Mouse (Mus musculus) heart, adult 11 months (tissue): ENCODE measurements around the gene Ap3s2.
A peak's percentile ranks its signal among the peaks of the same experiment; 100 is the strongest.

Experiments
- DNase-seq: peaks from one replicate; pipeline ENCODE4 v3.0.0; 2022

Gene Ap3s2

DNA sequence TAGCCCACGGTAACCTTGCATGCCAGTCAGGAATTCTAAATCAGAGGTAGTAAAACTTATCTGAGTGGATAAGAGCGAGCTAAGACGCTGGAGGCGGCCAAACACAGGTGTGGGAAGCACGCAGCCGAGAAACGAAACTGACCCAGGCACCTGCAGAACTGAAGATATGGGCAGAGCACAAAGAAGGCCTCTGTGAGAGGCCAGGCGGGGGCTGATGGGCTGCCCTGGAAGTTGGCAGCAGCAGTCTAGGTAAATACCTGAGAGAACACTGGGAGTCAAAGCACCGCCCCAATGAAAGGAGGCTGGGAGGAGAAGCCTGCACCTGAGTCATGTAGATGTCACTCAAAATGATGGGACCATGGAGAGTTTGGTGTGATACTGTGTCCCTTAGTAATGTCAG, 31.8 kb downstream of the Ap3s2 start:
- DNase-seq: no peak

DNA sequence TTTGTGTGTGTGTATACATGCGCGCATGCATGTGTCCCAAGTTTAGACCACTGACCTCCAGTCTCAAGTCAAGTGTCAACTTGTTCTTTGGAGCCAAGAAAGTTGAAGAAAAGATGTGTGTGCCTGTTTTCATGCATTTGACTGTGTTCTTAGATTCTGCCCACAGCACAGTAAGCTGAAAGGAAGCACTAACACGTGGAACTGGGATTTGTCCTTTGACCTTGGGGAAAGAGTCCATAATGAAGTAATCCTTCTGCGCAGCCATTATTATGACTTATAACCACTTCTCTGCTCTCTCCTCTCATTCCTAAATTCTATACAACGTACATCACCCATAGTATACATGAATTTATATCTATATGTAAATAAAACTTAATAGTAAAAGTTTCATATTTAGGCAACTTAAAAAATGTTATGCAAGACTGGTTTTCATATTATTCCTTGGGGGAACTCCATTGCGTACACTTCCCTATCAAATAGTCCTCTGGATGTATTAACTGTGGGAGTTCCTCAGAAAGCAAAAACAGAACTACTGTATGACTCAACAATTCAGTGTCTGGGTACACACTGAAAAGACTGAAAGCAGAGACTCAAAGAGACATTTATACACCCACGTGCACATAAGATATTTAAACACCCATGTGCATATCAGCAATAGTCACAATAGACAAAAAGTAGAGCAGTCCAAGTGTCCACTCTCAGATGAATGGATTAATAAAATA, 36.7 kb downstream of the Ap3s2 start:
- DNase-seq: no peak

DNA sequence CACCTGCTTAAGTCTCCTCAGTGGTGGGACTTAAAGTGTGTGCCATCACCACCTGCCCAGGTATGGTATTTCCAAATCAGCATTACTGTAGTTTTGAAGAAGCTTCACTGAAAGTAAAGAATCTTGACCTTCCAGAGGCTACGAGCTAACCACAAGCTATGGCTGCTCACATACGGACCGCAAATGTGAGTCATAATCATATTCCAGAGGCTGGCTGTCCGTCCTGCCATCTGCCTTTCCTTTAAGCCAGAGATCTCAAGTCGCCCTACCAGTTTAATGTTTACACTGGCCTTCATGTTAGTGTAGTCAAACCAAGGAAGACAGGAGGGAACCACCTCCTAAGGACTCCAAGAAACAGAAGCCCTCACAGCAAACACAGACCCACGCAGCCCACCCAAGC, 38.5 kb downstream of the Ap3s2 start:
- no peak for DNase-seq

DNA sequence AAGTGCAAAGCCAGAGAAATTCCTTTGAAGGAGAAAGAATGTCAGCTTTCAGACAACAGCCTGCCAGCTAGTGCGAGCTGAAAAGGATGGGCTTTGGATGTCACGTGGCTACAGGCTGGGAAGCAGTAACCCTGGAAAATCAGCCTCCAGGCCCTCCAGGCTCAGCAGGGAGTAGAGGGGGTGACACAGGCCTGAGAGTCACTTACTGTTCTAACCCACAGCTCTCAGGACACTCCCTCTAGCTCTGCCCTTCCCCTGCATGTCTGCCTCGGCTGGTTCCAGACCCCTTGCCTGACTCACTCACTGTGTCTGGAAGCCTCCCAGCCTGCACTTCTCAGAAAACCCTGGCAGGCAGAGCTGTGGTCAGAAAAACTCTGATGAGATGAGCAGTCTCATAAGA, 39.5 kb downstream of the Ap3s2 start:
- peak; percentile 96 for DNase-seq

DNA sequence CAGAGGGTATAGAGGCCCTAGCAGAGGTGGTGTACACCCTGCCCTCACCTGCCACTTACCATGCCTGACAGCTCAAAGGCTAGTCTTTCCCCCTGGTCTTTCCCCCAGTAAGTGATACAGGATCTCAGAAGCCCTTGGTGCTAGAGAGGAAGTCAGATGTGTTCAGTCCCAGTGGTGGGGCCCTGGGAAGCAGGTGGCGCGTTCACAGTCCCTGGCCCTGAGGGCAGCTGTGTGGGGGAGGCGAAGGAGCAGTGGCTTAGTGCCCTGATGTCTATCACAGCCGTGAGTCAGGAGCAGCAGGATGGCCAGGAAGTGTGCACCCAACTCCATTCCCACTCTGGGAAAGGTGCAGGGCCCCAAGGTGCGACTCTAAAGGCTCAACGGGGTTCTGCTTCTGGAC, 40.4 kb downstream of the Ap3s2 start:
- DNase-seq: no peak

DNA sequence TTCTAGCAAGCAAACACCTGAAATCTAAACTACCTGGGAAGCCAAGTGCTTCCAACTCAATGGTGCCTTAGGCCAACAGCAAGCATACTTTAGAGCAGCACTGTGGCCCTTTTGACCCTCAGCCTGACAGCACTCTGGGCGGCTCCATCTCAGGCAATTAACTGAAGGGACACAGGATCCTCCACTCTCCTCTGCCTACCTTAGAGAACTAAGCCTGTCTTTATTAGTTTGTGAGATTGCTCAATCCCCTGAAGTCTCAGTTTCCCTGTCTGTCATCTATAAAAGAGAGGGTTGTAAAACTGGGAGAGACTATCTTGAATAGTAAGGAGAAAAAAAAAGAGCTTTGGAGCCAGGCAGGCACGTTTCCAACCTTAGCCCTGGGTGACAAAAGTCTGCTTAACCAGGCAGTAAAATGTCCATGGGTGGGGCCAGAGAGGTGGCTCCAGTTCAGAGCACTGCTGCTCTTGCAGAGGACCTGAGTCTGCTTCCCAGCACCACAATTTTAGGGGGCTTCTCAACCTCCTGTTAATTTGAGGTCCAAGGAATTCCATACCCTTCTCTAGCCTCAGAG, 41.9 kb downstream of the Ap3s2 start:
- no peak for DNase-seq

DNA sequence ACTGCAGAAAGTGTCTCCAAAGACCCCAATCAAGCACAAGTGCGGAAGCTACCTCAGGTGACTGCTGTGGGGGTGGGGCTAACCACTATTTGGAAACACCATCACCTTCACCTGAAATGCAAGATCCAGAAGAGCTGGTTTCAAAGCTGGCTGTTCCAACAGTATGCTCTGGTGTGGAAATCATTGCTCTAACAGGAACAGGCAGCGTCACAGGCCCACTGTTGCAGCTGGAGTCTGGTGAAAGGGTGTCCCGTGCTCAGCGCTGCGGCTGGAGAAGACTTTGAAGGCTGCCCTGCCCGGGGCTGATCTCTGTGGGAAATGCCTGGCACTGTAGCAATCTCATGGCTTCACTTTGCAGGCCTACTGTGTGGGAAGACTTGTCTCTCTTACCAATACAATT, 47.0 kb downstream of the Ap3s2 start:
- DNase-seq: no peak

DNA sequence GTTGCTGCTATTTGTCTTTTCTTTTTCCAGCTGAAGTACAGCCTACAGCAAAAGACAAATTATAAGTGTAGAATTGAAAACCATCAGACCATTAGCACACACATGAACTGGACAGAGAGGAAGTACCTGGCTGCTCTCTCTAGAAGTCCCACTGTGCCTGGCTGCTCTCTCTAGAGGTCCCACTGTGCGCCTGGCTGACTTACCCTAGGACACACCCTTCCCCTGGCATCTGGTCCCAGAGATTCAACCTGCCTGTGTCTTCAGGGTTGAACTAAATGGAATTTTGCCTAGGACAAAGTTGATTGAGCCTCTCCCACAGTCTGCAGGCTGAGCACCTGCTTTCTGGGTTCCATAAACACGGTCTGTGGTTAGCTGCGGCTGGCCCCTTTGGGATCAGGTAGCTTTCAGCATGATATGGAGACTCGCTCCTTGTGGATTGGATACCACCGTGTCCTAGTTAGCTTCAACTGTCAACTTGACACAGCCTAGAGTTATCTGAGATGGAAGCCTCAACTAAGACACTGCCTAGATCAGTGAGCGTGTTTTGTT, 48.6 kb downstream of the Ap3s2 start:
- DNase-seq: no peak

DNA sequence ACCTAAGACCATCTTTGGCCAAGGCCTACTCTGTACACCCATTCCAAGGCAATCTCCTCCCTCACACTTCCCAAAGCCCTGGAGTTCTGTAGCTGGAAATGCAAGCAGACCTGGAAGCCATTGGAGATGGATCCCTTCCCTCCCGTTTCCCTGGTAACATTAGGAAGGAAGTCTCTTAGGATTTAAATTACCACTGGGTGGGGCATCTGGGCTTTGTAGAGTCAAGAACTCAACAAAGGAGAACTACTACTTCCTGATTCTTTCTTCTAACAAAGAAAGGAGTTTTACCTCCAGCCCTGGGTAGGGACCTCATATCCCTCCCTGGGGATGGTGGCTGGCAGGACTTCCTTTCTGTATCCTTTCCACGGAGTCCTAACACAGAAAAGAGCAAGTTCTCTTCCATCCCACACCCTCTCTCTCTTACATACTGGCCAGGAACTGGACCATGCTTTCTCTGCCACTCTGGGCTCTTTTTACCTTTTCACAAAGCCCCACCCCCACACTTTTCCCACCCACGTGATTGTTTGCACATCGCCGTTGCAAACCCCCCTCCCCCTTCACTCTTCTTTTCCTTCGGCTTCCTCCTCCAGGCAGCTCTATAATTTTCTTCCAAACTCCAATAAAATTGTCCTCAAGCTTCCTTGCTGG, 51.3 kb downstream of the Ap3s2 start:
- DNase-seq: no peak

DNA sequence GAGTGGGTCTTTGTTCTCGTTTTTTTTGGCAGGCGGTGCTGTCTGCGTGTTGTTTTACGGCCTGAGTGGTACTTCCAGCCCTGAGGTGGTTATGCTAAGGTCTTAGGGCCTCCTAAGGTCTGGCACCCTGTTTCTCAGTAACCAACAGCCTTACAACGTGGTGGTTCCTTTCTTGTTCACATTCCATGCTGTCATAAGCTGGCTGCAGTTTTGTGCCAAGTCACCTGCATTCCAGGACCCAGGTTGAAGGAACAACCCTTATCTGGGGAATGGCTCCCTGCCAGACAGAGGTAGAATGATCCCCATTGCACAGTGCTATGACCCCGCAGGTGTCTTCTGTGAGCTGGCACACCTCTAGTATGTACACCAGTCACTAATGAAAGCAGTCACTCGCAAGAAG, 52.0 kb downstream of the Ap3s2 start:
- no peak for DNase-seq

DNA sequence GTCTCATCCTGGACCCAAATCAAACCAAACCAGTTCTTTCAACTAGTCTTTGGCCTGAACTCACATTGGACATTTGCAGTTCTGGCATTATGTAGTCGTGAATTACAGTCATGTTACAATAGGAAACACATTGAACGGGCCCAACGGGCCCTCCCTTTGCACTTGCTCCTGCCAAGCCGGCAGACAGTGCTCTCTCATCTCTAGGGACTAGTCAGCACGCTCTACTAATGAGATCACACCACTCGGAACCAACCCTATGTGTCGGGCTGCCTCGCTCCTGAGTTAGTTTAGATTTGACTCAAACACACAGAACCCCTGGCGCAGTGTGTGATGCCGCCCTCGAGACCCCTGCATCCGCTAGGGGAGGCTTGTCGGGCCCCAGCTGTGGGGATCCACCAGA, 52.6 kb downstream of the Ap3s2 start:
- DNase-seq: peak; percentile 97

DNA sequence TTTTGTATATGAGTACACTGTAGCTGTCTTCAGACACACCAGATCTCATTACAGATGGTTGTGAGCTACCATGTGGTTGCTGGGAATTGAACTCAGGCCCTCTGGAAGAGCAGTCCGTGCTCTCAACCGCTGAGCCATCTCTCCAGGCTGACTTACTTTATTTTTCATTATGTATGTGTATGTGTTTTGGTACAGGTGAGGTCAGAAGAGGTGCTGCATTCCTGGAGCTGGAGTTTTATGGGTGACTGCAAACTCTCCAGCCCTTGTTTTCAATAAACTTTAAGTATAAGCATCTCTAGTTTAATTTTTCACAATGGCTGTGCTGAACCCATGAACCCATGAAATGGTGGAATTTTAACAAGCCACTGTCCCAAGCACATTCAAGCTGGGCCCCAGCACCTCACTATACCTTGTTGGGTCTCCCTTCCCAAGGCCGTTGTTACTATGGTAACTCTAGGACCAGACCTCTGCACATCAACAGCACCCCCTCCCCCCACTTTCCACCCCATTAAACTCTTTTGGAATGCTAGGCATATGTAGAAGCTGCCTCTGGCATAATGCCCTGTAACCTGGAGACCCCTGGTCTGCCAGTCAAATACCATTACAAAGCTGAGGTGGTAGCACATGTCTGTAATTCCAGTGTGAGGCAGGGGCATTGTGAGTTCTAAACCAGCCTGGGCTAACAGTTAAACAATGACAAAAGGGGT, 54.0 kb downstream of the Ap3s2 start:
- DNase-seq: no peak

DNA sequence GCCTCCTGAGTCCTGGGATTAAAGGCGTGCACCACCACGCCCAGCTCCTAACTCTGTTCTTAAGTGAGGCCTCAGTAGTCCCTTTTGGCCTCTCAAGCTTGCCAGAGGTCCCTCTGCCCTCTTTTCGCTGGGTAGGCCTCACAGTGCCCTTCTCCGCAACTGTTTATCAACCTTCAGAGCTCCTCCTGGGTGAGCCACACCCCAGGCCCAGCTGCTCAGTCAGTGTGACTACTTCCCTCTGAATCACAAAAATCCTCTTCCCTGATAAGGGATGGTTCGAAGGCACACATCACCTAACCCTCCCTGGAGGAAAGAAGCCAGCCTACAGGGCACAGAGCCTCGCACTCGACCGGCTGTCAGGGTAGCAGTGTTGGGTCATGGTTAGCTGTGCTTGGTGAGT, 58.7 kb downstream of the Ap3s2 start:
- no peak for DNase-seq

DNA sequence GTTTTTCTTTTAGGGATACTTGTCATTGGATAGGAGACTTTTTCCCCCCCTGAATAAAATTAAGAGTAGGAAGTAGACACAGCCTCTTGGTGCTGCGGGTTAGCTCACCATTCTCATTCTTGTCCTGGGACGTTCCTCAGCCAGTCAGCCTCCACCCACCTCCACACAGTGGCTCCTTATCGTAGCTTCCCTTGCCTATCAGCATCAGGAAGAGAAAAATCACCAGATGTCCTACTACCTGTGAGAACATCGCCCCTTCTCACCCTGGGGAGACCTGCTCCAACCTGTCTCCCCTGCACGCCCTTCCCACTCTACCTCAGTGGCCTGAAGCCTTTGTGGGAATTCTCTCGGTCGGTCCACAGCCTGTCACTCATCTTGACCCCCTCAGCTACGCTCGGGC, 59.6 kb downstream of the Ap3s2 start, which contains the start of gene Anpep:
Gene Anpep, minus strand, starts transcription at position 249 of the 400 bp plus-strand sequence.
- DNase-seq: no peak

DNA sequence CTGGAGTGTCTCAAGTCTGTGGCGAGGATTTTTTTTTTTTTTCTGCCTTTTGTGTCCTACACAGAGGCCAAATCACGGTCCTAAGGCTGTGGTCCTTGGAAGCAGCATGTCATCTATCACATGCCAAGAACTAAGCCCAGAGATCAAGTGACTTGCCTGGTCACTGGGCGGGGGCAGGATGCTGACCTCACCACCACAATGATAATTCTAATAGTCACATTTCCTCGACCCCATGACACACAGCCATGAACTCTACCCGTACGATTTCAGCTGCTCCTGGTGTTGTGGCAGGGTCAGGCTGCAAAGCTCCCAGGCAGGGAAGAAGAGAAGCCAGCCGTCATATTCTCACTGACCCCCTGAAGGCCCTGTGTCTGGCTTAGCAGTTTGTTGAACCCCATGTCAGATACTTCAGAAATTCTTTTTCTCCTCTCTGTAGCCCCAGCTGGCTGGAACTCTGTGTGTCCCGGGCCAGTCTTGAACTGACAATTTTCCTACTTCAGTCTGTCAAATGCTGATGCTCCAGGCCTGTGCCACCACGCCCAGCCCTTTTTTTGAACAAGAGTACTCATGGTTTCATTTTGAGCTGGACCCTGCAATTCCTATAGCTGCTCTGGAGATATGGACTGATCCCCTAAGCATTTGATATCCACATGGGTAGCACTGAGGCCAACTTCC, 61.4 kb downstream of the Ap3s2 start:
- peak; percentile 96 for DNase-seq

DNA sequence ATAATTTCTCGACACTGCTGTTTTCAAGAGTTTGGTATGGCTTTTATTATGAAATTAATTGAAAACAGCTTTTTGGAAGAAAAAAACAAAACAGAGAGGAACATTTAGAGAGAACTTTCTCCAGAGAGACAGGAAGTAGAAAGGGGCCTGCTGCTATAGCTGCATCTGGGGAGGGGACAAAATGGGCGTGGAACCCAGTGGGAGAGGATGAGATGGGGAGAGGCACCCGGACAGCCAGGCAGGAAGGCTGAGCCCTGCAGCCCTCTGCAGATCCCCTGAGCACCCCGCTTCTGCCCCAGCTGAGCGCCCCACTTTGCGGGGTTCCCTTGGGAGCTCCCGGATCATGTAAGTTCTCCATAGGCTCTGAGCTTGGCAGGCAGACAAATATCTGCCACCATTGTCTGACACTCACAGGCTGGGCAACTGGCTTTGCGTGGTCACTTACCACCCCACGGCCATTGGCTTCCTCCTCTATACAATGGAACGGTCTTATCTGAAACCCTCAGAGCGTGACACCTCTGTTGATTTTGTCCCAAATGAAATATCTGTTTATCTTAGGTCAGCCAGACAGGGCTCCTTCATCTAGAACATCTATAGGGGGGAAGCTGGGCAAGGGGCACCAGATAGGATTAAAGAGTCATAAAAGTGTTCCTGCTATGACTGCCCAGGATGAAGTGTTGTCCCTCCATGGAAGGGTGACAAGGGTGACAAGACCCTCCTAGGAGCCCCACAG, 62.1 kb downstream of the Ap3s2 start:
- DNase-seq: peak; percentile 96

DNA sequence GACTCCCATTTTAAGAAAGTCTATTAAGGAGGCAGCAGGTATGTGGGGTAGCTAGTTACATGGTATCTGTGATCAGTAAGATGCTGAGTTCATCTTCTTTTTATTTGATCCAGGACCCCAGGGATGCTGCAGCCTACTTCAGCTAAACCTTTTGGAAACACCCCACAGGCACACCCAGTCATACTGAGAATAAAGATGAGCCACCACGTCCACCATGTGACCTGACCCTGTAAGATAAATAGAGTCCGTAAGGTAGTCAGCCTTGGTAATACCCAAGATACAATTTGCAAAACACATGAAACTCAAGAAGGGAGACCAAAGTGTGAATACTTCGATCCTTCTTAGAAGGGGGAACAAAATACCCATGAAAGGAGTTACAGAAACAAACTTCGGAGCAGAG, 64.1 kb downstream of the Ap3s2 start:
- no peak for DNase-seq

DNA sequence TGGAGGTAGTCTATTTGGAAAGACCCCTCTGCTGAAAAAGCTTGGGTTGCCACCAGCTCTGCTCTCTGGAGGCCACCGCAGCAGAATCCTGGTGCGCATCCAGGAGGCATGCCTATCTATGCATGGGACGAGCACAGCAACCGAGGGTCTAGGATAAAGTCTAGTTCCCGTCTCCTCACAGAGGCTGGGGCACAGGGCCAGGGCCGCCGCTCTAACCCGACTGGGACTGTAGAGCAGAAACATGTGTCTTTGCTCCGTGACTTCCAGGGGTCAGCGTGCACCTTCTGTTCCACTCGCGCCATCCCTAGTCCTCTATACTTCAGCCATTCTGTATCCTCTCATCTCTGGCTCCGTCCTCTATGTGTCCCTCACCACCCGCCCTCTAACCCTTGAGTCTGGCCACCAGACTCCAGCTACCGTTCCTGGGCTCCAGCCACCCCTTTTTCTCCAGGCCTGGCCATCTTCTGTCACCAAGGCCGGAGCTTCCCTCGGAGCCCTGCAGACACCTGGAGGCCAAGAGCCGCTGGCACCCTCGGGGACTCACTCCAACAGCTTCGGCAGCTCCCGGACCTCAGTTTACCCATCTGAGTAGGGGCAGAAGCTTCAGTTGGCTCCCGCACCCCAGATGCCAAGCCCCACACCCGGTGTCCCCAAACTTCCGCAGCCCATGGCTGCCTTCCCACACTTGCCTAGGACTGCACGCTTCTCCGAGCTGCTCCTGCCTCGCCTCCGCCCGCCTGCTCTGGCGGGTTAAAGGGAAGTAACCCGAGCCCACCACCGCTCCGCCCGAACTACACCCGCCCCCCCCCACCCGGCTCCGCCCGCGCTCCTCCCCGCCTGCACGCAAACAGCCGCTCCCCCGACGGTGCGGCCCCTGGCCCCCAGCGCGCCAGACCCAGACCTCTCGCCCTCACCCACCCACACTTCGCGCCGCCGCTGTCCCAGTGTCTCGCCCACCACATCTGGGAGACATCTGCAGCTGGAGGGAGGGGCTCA, 72.7 kb downstream of the Ap3s2 start:
- peak; percentile 97 for DNase-seq

DNA sequence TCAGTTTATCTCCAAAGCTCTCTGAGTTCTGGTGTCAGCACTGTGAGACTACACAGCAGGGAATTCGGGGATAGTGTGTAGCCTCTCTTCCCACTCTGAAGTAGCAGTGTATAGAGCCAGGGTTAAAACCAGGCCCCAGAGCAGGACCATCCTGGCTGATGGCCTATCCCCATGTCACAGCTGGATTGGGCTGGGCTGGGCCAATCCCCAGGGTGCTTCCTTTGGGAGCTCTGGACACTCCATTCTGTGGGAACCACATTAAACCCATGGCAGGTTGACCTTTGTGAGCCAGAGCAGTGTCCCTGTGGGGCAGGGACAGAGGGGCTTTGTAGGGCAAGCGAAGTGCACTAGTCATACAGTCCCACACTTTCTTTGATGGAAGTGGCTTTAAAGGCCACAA, 74.1 kb downstream of the Ap3s2 start:
- DNase-seq: peak; percentile 94

DNA sequence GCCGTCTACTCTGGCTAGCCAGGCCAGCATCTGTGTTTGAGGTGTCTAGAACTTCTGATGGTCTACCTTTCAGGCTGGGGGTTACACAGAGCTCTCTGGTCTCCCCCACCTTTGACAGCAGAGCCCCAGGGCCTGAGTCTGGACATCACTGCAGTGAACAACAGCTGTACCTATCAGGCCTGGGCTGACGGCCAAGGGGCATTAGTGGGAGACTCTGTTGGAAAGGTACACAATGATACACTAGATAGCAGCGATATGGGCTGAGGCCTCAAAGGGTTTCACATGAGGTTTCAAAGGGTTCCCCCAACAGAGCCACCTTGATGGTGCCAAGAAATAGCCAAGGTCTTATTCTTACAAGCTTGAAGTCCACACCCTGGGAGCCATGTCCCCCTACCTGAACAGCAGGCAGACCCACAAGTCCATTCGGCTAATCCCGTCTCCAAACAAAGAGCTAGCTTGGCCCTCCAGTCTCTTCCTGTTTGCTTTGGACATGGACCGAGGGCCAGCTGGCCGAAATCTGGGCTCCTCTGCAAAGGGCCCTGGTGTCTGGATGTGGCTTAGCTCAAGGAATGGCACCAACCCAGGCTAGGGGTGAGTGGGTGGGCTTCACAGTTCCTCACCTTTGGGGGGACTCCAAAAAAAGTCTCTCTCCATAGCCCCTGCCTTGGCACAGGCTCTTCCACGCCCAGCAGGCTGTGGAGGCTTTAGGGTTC, 76.2 kb downstream of the Ap3s2 start:
- peak; percentile 98 for DNase-seq
